Mouse (Mus musculus) heart, embryonic 16.5 days (tissue): ENCODE results near the gene Tmem98. TPM values are rescaled to one million over a fixed set of nuclear protein-coding genes. Genes with fewer than 3 reads are reported as not detected.

Experiments used
- ATAC-seq: fragments of 200-750 bp; cut with Nextera tagmentation; replicated peaks from 2 replicates; pipeline ENCODE4 v1.8.0; 2017; ENCODE audit warnings: moderate number of reproducible peaks; ENCODE audit not compliant: insufficient read depth, low FRiP score; ENCODE audit errors: extremely low read depth
- H3K27ac ChIP-seq: fragments of 300-500 bp; sonication (generic); 2 replicates; pipeline ENCODE4 v1.5.1; 2014; ENCODE audit warnings: mild to moderate bottlenecking, low read length, control low read depth, moderate library complexity
- H3K27me3 ChIP-seq: fragments of 300-500 bp; sonication (generic); 2 replicates; pipeline ENCODE4 v1.6.1; 2014; ENCODE audit warnings: low read length, mixed read lengths; ENCODE audit not compliant: control insufficient read depth, insufficient read depth
- H3K36me3 ChIP-seq: fragments of 300-500 bp; sonication (generic); 2 replicates; pipeline ENCODE4 v1.6.1; 2014; ENCODE audit not compliant: control insufficient read depth, insufficient read depth
- H3K4me1 ChIP-seq: fragments of 300-500 bp; sonication (generic); 2 replicates; pipeline ENCODE4 v1.6.1; 2014; ENCODE audit warnings: low read length, mixed read lengths; ENCODE audit not compliant: control insufficient read depth, insufficient read depth
- H3K4me2 ChIP-seq: fragments of 300-500 bp; sonication (generic); 2 replicates; pipeline ENCODE4 v1.6.1; 2014; ENCODE audit warnings: low read depth, mild to moderate bottlenecking, control low read depth, low read length
- H3K4me3 ChIP-seq: fragments of 300-500 bp; sonication (generic); 2 replicates; pipeline ENCODE4 v1.5.1; 2014; ENCODE audit warnings: mild to moderate bottlenecking, control low read depth, low read length
- H3K9ac ChIP-seq: fragments of 300-500 bp; sonication (generic); 2 replicates; pipeline ENCODE4 v1.6.1; 2014; ENCODE audit warnings: low read length, control low read depth
- H3K9me3 ChIP-seq: fragments of 300-500 bp; sonication (generic); replicated peaks from 2 replicates; pipeline ENCODE4 v1.6.1; 2016; ENCODE audit warnings: low read length; ENCODE audit not compliant: control insufficient read depth
- WGBS: fragments of 180-500 bp; shearing (Covaris S2); extraction: QIAGEN DNeasy Blood & Tissue Kit; methylation state at CpG from one replicate; pipeline ENCODE4 v1.1.7; 2014; 5-methylcytosine and 5-hydroxymethylcytosine counted together
- polyA plus RNA-seq: library from polyadenylated mRNA; unstranded; fragments of >200 nt; fragmentation: Nextera tagmentation; extraction: Ambion mirVana; gene quantifications from 2 replicates; pipeline ENCODE4 v1.2.1, GENCODE M21; 2015

Tmem98 gene
- polyA plus RNA-seq, 1 experiment from 2014 or later: 83.5 TPM

DNA sequence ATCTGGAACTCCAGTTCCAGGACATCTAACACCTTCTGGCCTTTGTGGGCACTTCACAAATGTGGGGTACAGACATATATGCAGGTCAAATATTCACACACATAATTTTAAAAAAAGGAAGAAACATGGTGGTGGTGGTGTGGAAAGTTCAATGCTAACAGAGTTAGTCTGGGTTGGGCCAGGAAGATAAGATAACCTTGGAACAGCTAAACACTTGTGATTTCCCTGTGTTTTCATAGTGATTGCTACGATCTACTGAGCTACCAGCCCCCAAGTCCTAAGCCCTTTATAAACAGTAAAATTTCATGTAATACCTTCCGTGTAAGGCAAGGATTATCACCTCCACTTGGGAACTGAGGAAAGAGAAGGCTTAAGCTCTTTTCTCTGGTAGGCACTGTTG, 46.9 kb downstream of the Tmem98 start:
- WGBS: 33% methylated on average over 2 of the region's 2 CpGs
- Histone ChIP-seq H3K9me3 (no peaks in the 10 kb centered on the region), H3K27ac (no peak overlapping the region)

DNA sequence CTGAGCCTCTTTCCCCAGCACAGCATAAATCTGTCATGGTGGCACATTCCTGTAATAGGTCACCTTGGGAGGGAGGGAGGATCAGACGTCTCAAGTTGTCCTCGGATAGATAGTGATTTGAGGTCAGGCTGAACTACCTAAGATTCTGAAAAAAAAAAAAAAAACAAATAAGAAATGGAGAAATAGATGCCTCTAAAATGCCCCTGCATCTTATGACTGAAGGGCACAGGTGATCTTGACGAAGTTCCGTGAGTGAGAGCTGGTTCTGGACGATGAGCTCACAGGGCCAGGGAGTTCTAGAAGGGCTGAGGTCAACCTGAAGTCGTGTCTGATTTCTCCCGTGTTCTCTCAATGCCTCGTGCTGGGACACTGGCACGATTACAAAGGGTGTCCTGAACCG, 48.1 kb downstream of the Tmem98 start, which contains the start of gene Spaca3:
Spaca3 (plus strand) TSS at position 301 of the 400 bp plus-strand sequence.
- Histone ChIP-seq H3K9me3 (no peaks in the 10 kb centered on the region), H3K27me3 (no peaks in the 10 kb centered on the region), H3K9ac (no peak within 1 kb of the TSS), H3K27ac (no peak within 1 kb of the TSS), H3K36me3 (no peaks in the 10 kb centered on the region), H3K4me3 (no peak within 1 kb of the TSS), H3K4me1 (peaks cover 3% of the 10 kb centered on the region; the same call in 1 of the 2 replicates), H3K4me2 (no peak within 1 kb of the TSS)
- no peak for ATAC-seq
- WGBS: 63% methylated on average over 10 of the region's 10 CpGs

More for the DNA sequence above, 46.9 kb downstream of the Tmem98 start:
- Histone ChIP-seq H3K27me3 (no peaks in the 10 kb centered on the region), H3K4me3 (no peak overlapping the region), H3K36me3 (no peaks in the 10 kb centered on the region), H3K4me2 (no peak overlapping the region), H3K9ac (no peak overlapping the region), H3K4me1 (peaks cover 3% of the 10 kb centered on the region; the same call in 1 of the 2 replicates)
- ATAC-seq: no peak

DNA sequence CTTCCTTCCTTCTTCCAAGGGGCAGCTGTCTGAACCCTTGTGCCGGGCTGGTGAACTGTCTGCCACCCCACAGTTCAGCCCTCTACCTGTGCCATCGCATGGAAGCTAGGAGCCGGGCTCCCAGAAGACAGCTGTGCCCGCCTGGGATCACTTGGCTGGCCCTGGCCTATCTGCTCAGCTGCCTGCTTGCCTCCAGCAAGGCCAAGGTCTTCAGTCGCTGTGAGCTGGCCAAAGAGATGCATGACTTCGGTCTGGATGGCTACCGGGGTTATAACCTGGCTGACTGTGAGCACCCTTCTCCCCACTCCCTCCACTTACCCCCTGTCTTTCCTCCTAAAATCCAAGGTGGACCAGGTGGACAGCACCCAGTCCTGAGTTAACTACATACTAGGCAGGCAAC, 53.0 kb downstream of the Tmem98 start:
- no peak overlapping the region for H3K4me2 ChIP-seq
- no peak overlapping the region for H3K9ac ChIP-seq
- no peak overlapping the region for H3K27ac ChIP-seq
- ATAC-seq: no peak
- H3K9me3 ChIP-seq: no peaks in the 10 kb centered on the region
- H3K36me3 ChIP-seq: no peaks in the 10 kb centered on the region
- no peak overlapping the region for H3K4me3 ChIP-seq
- H3K27me3 ChIP-seq: no peaks in the 10 kb centered on the region
- WGBS: 83% methylated on average over 7 of the region's 7 CpGs
- H3K4me1 ChIP-seq: no peaks in the 10 kb centered on the region

DNA sequence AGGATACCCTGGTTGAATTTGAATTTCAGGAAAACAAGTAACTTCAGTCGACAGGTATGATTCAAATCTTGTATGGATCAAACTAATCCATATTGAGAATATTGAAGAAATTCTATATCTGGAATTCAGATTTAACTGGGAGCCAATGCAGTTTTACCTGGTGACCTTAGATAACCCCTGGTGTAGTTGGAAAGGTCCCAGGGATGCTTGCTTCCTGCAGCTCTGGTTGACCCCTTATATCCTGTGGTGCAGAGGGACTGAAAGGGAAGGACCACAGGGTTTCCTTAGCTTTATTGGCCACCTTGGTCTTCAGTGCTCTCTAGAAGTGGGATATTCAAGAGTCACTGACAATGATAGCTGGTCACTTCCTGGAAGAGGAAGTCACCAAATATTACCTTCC, 58.1 kb downstream of the Tmem98 start:
- no peak for ATAC-seq
- Histone ChIP-seq H3K27ac (no peak overlapping the region), H3K4me3 (no peak overlapping the region), H3K9me3 (no peaks in the 10 kb centered on the region), H3K27me3 (no peaks in the 10 kb centered on the region), H3K9ac (no peak overlapping the region), H3K4me2 (no peak overlapping the region), H3K36me3 (no peaks in the 10 kb centered on the region), H3K4me1 (peaks cover 7% of the 10 kb centered on the region; the same call in 1 of the 2 replicates)
- 89% methylated on average over 1 of the region's 1 CpGs for WGBS

Other genes with a start within 250 kb of the Tmem98 start
- gene Myo1d, start 30.1 kb upstream of the Tmem98 start, polyA plus RNA-seq: 7.4 and 7.5 TPM in 2 replicates
- gene Spaca3, start 48.2 kb downstream of the Tmem98 start, polyA plus RNA-seq: not detected in 2 replicates